Mouse (Mus musculus) spleen, adult 2 months (tissue): Measurements from ENCODE around the gene Card9.

Source experiments
- CTCF ChIP-seq: fragments of 200-500 bp; IDR thresholded peaks from 2 replicates; pipeline ENCODE4 v1.5.1; 2011; ENCODE audit warnings: mild to moderate bottlenecking, inconsistent platforms; ENCODE audit not compliant: insufficient read depth, insufficient read length, insufficient replicate concordance; ENCODE audit errors: extremely low read depth
- POLR2A ChIP-seq: fragments of 200-500 bp; IDR thresholded peaks from 2 replicates; pipeline ENCODE4 v1.6.1; 2011; ENCODE audit warnings: low read depth, low read length, inconsistent platforms

DNA sequence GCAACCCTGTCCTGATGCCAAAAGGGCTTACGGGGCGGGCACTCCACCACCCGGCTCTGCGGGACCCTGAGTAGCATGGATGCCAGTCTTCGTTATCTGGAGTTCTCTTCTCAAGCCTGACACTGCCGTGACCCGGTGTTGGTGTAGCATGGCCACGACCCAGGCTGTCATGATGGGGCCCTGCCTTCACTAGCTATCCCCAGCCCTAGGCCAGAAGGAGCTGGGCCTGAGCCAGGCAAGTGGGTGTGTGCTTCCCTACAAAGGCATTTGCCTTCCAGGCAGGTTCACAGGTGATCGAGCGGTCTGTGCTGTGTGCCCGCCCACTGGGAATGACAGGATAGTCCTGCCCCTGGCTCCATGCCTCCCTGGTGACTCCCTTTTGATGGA lies 44.8 kb downstream of the Card9 start:
- no peak for TF ChIP-seq CTCF
- TF ChIP-seq POLR2A: no peak
